Mouse (Mus musculus) liver, adult (tissue): Measurements from ENCODE around the gene Brox.

Experiments used
- GATA4 ChIP-seq: IDR thresholded peaks from 2 replicates; pipeline ENCODE4 v1.6.1; 2014; ENCODE audit warnings: mild to moderate bottlenecking, low read length; ENCODE audit not compliant: insufficient replicate concordance

Gene Brox

GRCm38 (mm10) chr1:183288351-183288750, 8.7 kb downstream of the Brox start:
- no peak for TF ChIP-seq GATA4

GRCm38 (mm10) chr1:183275763-183276162, 21.3 kb downstream of the Brox start:
- TF ChIP-seq GATA4 = no peak

GRCm38 (mm10) chr1:183274385-183274784, 22.7 kb downstream of the Brox start:
- TF ChIP-seq GATA4 = no peak

GRCm38 (mm10) chr1:183272867-183273818, 23.9 kb downstream of the Brox start:
- TF ChIP-seq GATA4 = no peak

GRCm38 (mm10) chr1:183267666-183268065, 29.4 kb downstream of the Brox start:
- TF ChIP-seq GATA4 = no peak

GRCm38 (mm10) chr1:183265921-183266467, 31.1 kb downstream of the Brox start:
- no peak for TF ChIP-seq GATA4

- TF ChIP-seq GATA4 = no peak
These were observed 32.7 kb downstream of the Brox start for GRCm38 (mm10) chr1:183264145-183265008.

- TF ChIP-seq GATA4 = no peak
These were observed 44.5 kb downstream of the Brox start for GRCm38 (mm10) chr1:183252574-183252973.

GRCm38 (mm10) chr1:183251818-183252217, 45.3 kb downstream of the Brox start:
- no peak for TF ChIP-seq GATA4

- no peak for TF ChIP-seq GATA4
These were observed 46.5 kb downstream of the Brox start for GRCm38 (mm10) chr1:183250612-183251011.

- TF ChIP-seq GATA4 = no peak
These were observed 48.9 kb downstream of the Brox start for GRCm38 (mm10) chr1:183248144-183248543.

- no peak for TF ChIP-seq GATA4
These were observed 53.8 kb downstream of the Brox start for GRCm38 (mm10) chr1:183243293-183243692.

GRCm38 (mm10) chr1:183237901-183238300, 59.2 kb downstream of the Brox start:
- no peak for TF ChIP-seq GATA4

- TF ChIP-seq GATA4 = no peak
These were observed 60.6 kb downstream of the Brox start for GRCm38 (mm10) chr1:183236460-183236859.

- no peak for TF ChIP-seq GATA4
These were observed 63.3 kb downstream of the Brox start for GRCm38 (mm10) chr1:183233679-183234174.

- no peak for TF ChIP-seq GATA4
These were observed 63.9 kb downstream of the Brox start for GRCm38 (mm10) chr1:183232985-183233678.
